Mouse (Mus musculus) ES-Bruce4 (cell line): ENCODE measurements around the gene Ggt1. TPM values are rescaled to one million over a fixed set of nuclear protein-coding genes. Genes with fewer than 3 reads are reported as not detected.

Experiments used
- H3K27ac ChIP-seq: 2 replicates; pipeline ENCODE4 v1.5.1; 2012; ENCODE audit warnings: low read length, inconsistent platforms; ENCODE audit not compliant: insufficient read depth
- H3K27me3 ChIP-seq: 2 replicates; pipeline ENCODE4 v1.6.1; 2012; ENCODE audit warnings: mild to moderate bottlenecking, low read length, inconsistent platforms; ENCODE audit not compliant: control insufficient read depth, poor library complexity, insufficient read depth, severe bottlenecking
- H3K36me3 ChIP-seq: 2 replicates; pipeline ENCODE4 v1.6.1; 2012; ENCODE audit warnings: inconsistent platforms, mild to moderate bottlenecking, low read length, moderate library complexity; ENCODE audit not compliant: control insufficient read depth, poor library complexity, insufficient read depth, severe bottlenecking
- H3K4me1 ChIP-seq: one replicate; pipeline ENCODE4 v1.8.1; 2011; ENCODE audit warnings: low read length; ENCODE audit not compliant: control insufficient read depth, insufficient read depth
- H3K4me3 ChIP-seq: 2 replicates; pipeline ENCODE4 v1.5.1; 2011; ENCODE audit warnings: low read depth, mild to moderate bottlenecking, low read length
- H3K9ac ChIP-seq: 2 replicates; pipeline ENCODE4 v1.6.1; 2012; ENCODE audit warnings: low read depth, mild to moderate bottlenecking, inconsistent platforms; ENCODE audit not compliant: poor library complexity, severe bottlenecking
- H3K9me3 ChIP-seq: replicated peaks from 2 replicates; pipeline ENCODE4 v1.6.1; 2012; ENCODE audit warnings: mild to moderate bottlenecking, low read length, inconsistent platforms; ENCODE audit not compliant: control insufficient read depth, poor library complexity, insufficient read depth, severe bottlenecking
- CTCF ChIP-seq: IDR thresholded peaks from one replicate; pipeline ENCODE4 v1.8.1; 2011; ENCODE audit warnings: low read depth, low read length
- EP300 ChIP-seq: IDR thresholded peaks from 2 replicates; pipeline ENCODE4 v1.6.1; 2011; ENCODE audit warnings: low read depth, low read length; ENCODE audit not compliant: insufficient read depth
- POLR2A ChIP-seq: IDR thresholded peaks from one replicate; pipeline ENCODE4 v1.8.1; 2011; ENCODE audit warnings: low read length; ENCODE audit not compliant: insufficient read depth
- polyA plus RNA-seq: library from polyadenylated mRNA; stranded (reverse); fragments of >200 nt; gene quantifications from 2 replicates; pipeline ENCODE4 v1.2.4, GENCODE M21; 2011; ENCODE audit warnings: low read depth; ENCODE audit not compliant: missing spikeins, insufficient read depth, insufficient read length

The Ggt1 gene
- polyA plus RNA-seq, 1 experiment, result 2.8 TPM

DNA sequence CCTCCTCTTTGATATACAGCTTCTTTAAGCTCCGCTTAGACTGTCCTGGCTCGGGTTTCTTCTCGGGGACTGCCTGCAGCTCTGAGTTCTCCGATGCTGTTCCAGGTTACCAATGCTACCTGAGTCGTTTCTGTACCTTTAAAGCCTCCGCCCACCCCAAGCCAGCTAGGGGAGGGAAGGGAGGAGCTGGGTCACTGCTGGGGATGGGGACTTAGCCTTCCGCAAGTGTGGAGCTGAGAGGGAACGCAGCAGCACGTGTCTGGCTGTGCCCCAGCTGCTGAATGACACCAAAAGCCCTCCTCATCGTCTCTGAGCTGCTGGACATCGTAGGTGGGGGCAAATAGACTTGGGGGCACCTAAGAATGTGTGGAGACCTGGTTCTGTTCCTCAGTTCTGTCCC is 7.0 kb downstream of the Ggt1 start:
- Histone ChIP-seq H3K4me3 (peak overlapping the region; percentile 24; the same call in 1 of the 2 replicates), H3K27ac (no peak overlapping the region), H3K4me1 (peaks cover 17% of the 10 kb centered on the region)

DNA sequence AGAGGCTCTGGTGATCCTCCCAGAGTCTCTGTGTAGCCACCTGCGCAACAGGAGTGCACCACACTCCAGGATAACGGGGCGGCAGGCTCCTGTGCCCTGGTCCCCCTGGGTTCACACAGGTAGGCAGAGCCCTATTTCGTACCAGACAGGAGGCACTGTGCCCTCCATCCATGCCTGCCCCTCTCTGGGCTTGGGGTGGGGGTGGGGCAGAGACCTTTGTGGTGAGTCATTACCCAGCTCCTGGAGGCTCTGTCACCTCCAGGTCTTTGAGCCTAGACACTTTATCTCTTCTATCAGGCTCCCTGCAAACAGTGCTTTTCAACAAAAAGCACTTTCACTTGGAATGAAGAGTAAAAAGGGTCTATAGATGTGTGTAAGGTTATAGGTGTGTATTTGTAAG is 7.4 kb downstream of the Ggt1 start:
- Histone ChIP-seq H3K4me1 (peaks cover 17% of the 10 kb centered on the region), H3K4me3 (peak overlapping the region; percentile 24; the same call in 1 of the 2 replicates), H3K9me3 (no peaks in the 10 kb centered on the region), H3K27ac (no peak overlapping the region), H3K36me3 (no peaks in the 10 kb centered on the region), H3K27me3 (no peaks in the 10 kb centered on the region), H3K9ac (0 out of 2 replicates have a peak overlapping the region, but pooled peaks have one; percentile 1)
- TF ChIP-seq EP300 (no peak), CTCF (no peak), POLR2A (no peak)

More for the DNA sequence above, 7.0 kb downstream of the Ggt1 start:
- no peaks in the 10 kb centered on the region for H3K27me3 ChIP-seq
- H3K9ac ChIP-seq, result 0 out of 2 replicates have a peak overlapping the region, but pooled peaks have one; percentile 1
- H3K9me3 ChIP-seq, result no peaks in the 10 kb centered on the region
- TF ChIP-seq POLR2A (no peak), EP300 (0 out of 2 replicates have a peak, but pooled peaks have one; percentile 21), CTCF (no peak)
- H3K36me3 ChIP-seq, result no peaks in the 10 kb centered on the region

DNA sequence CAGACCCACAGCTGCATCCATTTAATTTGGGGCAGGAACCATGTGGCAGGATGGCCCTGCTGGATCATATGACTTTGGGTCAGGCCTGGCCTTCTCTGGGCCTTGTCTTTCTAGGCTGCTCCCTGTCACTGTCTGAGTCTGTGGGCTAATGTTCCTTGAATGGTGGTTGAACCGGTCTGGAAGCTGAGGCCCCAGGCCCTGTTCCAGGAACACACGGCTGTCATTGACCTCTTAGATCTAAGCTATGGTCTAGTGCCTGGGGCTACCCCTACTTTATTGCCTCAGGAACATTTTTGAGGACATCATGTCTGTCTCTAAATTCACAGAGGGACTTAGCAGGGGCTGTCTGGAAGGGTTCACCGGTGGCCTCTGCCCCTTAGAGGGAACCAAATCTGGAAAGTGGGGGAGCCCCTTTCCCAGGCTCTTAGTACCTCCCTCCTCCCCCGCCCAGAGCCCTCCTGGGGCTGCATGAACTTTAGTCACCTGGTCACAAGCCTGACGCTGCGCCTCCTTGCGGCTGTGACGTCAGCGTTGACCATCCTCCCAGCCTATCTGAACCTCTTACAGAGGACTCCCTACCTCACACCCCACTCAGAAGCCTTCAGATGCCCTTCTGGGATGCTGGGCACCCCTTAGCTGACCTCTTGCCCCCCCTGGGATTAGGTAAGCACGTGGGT is 9.7 kb downstream of the Ggt1 start:
- no peak overlapping the region for H3K9ac ChIP-seq
- TF ChIP-seq EP300 (no peak), CTCF (no peak), POLR2A (no peak)
- no peak overlapping the region for H3K27ac ChIP-seq
- H3K36me3 ChIP-seq, result no peaks in the 10 kb centered on the region
- no peak overlapping the region for H3K4me3 ChIP-seq
- H3K27me3 ChIP-seq, result no peaks in the 10 kb centered on the region
- H3K4me1 ChIP-seq, result peaks cover 7% of the 10 kb centered on the region
- H3K9me3 ChIP-seq, result no peaks in the 10 kb centered on the region

DNA sequence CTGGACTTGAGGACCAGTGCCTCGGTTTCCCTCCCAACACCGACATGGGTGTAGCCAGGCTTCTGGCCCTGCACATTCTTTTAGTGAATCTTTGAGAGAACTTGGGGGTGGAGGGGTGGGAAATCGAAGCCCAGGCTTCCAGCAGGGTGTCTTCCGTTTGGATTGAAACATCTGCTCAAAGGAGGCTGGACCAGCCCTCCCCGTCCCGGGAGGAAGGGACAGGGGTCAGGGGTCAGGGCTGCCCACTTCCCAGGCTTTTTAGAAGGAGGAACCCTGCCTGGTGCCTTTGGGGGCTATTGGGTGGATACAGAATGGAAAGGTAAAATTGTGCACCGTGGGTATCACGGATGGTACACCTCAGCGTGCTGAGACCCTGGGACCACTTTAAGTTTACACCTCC is 10.5 kb downstream of the Ggt1 start:
- Histone ChIP-seq H3K27me3 (no peaks in the 10 kb centered on the region), H3K9ac (no peak overlapping the region), H3K4me3 (no peak overlapping the region), H3K9me3 (no peaks in the 10 kb centered on the region), H3K4me1 (peaks cover 7% of the 10 kb centered on the region), H3K27ac (no peak overlapping the region), H3K36me3 (no peaks in the 10 kb centered on the region)
- TF ChIP-seq EP300, result no peak
- no peak for TF ChIP-seq POLR2A
- TF ChIP-seq CTCF, result no peak

- no peak for TF ChIP-seq EP300
- no peak for TF ChIP-seq POLR2A
- TF ChIP-seq CTCF, result no peak
- Histone ChIP-seq H3K27me3 (no peaks in the 10 kb centered on the region), H3K36me3 (no peaks in the 10 kb centered on the region), H3K9me3 (no peaks in the 10 kb centered on the region), H3K9ac (no peak overlapping the region), H3K4me1 (peaks cover 7% of the 10 kb centered on the region), H3K27ac (no peak overlapping the region), H3K4me3 (no peak overlapping the region)
These were observed 11.8 kb downstream of the Ggt1 start for GRCm38 (mm10) chr10:75573181-75573580.

DNA sequence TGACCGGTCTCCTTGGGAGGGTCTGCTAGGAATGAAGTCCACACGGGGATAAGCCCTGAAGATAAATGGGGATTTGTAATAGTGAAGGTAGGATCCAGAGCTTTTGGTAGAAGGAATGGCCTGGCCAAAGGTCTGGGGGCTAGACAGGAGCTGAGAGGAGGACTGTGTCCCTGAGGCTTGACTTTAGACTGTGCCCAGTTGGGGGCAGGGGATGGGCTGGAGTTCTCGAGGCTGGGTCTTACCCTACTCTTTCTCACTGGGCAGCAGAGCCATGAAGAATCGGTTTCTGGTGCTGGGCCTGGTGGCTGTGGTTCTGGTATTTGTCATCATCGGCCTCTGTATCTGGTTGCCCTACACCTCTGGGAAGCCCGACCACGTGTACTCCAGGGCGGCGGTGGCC is 12.6 kb downstream of the Ggt1 start:
- no peak for TF ChIP-seq CTCF
- no peak for TF ChIP-seq POLR2A
- Histone ChIP-seq H3K36me3 (no peaks in the 10 kb centered on the region), H3K4me3 (no peak overlapping the region), H3K27me3 (no peaks in the 10 kb centered on the region), H3K4me1 (peaks cover 7% of the 10 kb centered on the region), H3K27ac (no peak overlapping the region), H3K9ac (no peak overlapping the region), H3K9me3 (no peaks in the 10 kb centered on the region)
